Mouse (Mus musculus) embryonic facial prominence, embryonic 10.5 days (tissue): ENCODE data around the gene Ppid. TPM values are rescaled to one million over a fixed set of nuclear protein-coding genes. Genes with fewer than 3 reads are reported as not detected.

ENCODE experiments used
- DNase-seq: peaks from one replicate; pipeline ENCODE4 v3.0.0-alpha.2; 2017; ENCODE audit warnings: low spot score
- H3K27ac ChIP-seq: fragments of 300-500 bp; sonication (generic); replicated peaks from 2 replicates; pipeline ENCODE4 v1.5.1; 2016; ENCODE audit warnings: mild to moderate bottlenecking
- H3K27me3 ChIP-seq: fragments of 300-500 bp; sonication (generic); replicated peaks from 2 replicates; pipeline ENCODE4 v1.6.1; 2016; ENCODE audit warnings: low read depth, mild to moderate bottlenecking; ENCODE audit not compliant: poor library complexity, severe bottlenecking
- H3K36me3 ChIP-seq: fragments of 300-500 bp; sonication (generic); replicated peaks from 2 replicates; pipeline ENCODE4 v1.6.1; 2016; ENCODE audit warnings: mild to moderate bottlenecking, moderate library complexity
- H3K4me1 ChIP-seq: fragments of 300-500 bp; sonication (generic); 2 replicates; pipeline ENCODE4 v1.6.1; 2016
- H3K4me3 ChIP-seq: fragments of 300-500 bp; sonication (generic); 2 replicates; pipeline ENCODE4 v1.5.1; 2016; ENCODE audit warnings: mild to moderate bottlenecking, moderate library complexity
- H3K9me3 ChIP-seq: fragments of 300-500 bp; sonication (generic); 2 replicates; pipeline ENCODE4 v1.6.1; 2016; ENCODE audit warnings: mild to moderate bottlenecking
- WGBS: fragments of 180-500 bp; shearing (Covaris S2); methylation state at CpG from one replicate; pipeline ENCODE4 v1.1.7; 2016; 5-methylcytosine and 5-hydroxymethylcytosine counted together
- polyA plus RNA-seq: library from polyadenylated mRNA; unstranded; fragments of >200 nt; fragmentation: Nextera tagmentation; extraction: Ambion mirVana; gene quantifications from 2 replicates; pipeline ENCODE4 v1.2.1, GENCODE M21; 2016

Gene Ppid
- polyA plus RNA-seq, 1 experiment from 2014 or later: 228 TPM

DNA sequence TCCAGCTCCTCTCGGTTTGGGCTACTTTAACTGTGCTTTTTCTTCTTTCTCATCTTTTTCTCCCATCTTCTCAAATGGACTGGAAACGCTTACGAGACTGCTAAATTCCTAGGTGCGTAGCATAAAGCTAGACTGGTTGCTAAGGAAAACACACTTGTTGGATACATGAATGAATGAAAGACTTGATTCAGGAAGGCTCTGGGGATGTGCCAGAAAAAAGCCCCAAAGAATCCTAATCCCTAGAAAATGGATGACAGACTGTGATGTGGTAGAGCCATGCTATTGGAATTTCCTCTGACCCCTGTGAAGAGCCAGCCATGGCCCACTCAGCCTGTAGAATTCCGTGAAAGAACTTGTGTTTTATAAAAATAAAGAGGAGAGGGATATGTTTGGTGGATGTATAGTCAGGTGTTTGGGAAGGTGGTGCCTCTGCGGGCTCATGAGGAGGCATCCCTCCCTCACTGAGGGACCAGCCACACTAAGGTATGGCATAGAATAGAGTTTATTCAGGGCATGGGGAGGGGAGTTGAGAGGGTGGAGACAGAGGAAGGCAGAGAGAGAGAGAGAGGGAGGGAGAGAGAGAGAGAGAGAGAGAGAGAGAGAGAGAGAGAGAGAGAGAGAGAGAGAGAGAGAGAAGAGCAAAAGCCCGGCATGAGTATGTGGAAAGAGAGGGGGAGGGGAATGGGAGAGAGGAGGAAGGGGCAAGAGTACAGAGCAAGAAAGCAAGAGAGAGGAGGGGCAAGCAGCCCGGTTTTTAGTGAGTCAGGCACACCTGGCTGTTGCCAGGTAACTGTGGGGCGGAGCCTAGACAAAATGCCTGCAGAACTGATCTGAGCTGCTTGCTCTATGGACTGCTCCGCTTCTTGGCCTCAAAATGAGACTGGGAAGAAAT is 15.3 kb upstream of the Ppid start:
- DNase-seq: peak; percentile 40
- H3K27me3 ChIP-seq: no peaks in the 10 kb centered on the region
- H3K9me3 ChIP-seq: no peaks in the 10 kb centered on the region
- WGBS: 34% methylated on average over 10 of the region's 10 CpGs
- H3K4me3 ChIP-seq: no peak overlapping the region
- H3K4me1 ChIP-seq: peaks cover 15% of the 10 kb centered on the region
- peak overlapping the region; percentile 7; the same call in 1 of the 2 replicates for H3K27ac ChIP-seq
- H3K36me3 ChIP-seq: no peaks in the 10 kb centered on the region

DNA sequence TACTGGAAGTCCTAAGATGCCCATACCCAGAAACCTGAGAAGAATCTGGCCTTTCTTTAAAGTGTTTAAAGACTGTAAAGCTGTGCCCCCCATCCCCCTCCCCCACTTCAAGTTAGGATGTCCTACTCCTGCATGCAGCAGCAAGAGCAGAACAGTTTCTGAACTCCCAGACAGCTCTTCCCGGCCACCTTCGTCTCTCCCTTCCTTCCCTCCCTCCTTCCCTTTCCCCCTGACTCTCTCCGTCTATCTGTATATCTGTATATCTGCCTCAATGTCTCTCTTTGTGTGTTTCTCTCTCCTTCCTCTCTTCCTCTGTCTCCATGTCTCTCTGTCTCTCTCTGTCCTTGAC is 14.7 kb upstream of the Ppid start:
- Histone ChIP-seq H3K36me3 (no peaks in the 10 kb centered on the region), H3K27me3 (no peaks in the 10 kb centered on the region), H3K27ac (no peak overlapping the region), H3K4me3 (no peak overlapping the region), H3K4me1 (peaks cover 15% of the 10 kb centered on the region), H3K9me3 (no peaks in the 10 kb centered on the region)
- no peak for DNase-seq
- 20% methylated on average over 3 of the region's 3 CpGs for WGBS

DNA sequence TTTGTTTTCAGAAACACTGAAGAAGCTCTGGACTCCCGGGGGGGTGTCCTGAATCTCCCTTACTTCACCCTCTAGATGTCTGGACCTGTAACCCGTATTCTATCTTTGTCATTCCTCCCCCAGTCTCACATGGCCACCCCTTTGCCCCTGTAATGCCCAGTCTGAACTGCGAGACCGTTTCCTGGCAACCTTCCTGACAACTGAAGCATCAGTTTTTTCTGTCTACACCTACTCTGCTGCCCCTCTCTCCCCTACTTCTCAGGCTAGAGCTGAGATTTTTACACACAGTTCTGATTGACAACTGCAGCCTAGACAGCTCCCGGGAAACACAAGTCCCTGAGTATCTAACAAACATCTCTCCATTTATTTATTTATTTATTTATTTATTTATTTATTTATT is 14.3 kb upstream of the Ppid start:
- H3K36me3 ChIP-seq: no peaks in the 10 kb centered on the region
- H3K4me1 ChIP-seq: peaks cover 15% of the 10 kb centered on the region
- 42% methylated on average over 5 of the region's 5 CpGs for WGBS
- H3K27me3 ChIP-seq: no peaks in the 10 kb centered on the region
- no peak overlapping the region for H3K4me3 ChIP-seq
- DNase-seq: no peak
- H3K9me3 ChIP-seq: no peaks in the 10 kb centered on the region
- no peak overlapping the region for H3K27ac ChIP-seq

DNA sequence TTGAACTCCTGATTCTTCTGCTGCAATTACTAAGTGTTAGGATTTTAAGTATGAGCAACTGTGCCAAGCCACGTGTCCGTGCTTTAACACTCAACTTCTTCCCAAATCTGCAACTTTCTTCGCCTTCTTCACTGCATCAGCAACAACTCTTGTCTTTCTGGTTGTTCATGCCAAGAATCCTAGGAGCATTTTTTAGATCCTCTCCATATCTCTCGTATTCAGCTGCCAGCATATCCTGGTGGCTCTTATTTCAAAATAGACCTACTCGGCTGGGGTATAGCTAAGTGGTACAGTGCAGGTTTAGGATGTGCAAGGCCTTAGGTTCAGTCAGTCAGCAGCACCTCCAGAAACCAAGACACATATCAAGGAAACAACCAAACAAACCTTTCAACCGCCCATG is 13.5 kb upstream of the Ppid start:
- 91% methylated on average over 6 of the region's 6 CpGs for WGBS
- H3K9me3 ChIP-seq: no peaks in the 10 kb centered on the region
- H3K36me3 ChIP-seq: no peaks in the 10 kb centered on the region
- H3K4me1 ChIP-seq: peaks cover 15% of the 10 kb centered on the region
- no peak for DNase-seq
- H3K4me3 ChIP-seq: no peak overlapping the region
- no peak overlapping the region for H3K27ac ChIP-seq
- H3K27me3 ChIP-seq: no peaks in the 10 kb centered on the region

DNA sequence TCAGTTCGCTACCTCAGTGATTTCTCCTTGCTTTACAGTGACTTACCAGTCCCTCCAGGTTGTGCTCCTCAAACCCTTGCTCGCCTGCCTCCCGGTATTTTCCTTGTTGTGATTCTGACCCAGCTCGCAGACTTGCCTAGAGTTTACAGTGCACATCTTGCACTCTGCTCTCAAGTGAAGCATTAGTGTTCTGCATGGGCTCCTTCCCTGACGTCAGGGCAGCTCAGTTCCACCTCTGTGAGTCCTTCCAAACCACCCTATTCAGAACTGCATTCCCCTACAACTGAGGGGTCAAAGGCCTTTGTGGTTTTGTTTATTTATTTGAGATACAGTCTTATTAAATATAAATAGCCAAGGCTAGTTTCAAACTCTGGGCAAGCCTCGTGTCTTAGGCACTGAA is 13.0 kb upstream of the Ppid start:
- Histone ChIP-seq H3K27ac (no peak overlapping the region), H3K9me3 (no peaks in the 10 kb centered on the region)
- WGBS: 76% methylated on average over 6 of the region's 6 CpGs

DNA sequence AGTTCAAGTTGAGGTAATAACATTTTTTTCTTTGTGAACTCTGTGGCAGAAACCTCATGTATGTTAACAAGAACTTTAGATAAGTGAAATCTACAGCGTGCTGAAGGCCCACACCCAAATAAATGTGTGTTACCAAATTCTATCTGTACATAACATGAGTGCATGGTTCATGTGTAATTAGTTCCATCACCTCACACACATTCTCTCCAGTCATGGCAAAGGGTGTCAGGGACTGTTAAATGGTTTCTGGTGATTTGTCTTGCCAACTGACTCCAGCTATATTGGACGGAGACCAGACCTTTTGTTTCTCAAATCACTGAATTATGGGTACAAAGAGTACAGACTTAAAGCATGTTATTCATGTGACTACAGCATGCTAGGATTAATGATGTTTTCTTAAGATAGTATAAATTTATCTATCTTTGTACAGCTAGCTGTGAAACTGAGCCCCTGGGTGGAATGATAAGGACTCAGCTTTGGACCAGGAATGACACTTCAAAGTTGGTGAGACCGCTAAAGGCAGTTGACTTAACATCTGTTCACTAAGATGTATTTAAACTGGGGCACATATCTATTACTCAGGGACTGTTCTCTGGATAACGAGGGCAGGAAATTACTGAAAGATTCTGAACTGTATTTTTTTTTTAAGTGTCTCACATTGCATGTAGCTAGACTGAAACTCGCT is 11.1 kb upstream of the Ppid start:
- 83% methylated on average over 5 of the region's 5 CpGs for WGBS
- H3K27ac ChIP-seq: no peak overlapping the region
- no peaks in the 10 kb centered on the region for H3K36me3 ChIP-seq
- no peaks in the 10 kb centered on the region for H3K9me3 ChIP-seq
- no peak overlapping the region for H3K4me3 ChIP-seq
- H3K27me3 ChIP-seq: no peaks in the 10 kb centered on the region
- H3K4me1 ChIP-seq: peaks cover 15% of the 10 kb centered on the region
- DNase-seq: no peak

More for the DNA sequence above, 13.0 kb upstream of the Ppid start:
- DNase-seq: no peak
- H3K4me3 ChIP-seq: no peak overlapping the region
- H3K27me3 ChIP-seq: no peaks in the 10 kb centered on the region
- no peaks in the 10 kb centered on the region for H3K36me3 ChIP-seq
- peaks cover 15% of the 10 kb centered on the region for H3K4me1 ChIP-seq

DNA sequence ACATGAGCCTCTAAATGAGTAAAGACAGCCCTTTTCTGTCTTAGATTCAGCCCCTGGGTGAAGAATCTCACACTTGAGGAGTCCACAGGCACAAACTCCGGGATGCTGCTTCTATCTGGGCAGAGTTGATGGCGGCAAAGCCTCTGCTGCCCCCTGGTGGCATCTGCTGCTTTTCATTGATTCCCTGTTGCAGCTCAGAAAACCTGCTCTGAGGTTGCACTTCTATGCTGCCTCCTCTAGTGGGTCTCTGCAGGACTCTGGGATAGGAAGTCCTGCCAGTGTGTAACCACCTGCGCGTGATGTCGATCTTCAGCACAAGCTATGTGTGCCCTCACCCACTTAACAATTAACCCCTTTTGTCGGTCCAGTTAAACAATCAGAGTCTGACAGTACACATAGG is 4.3 kb upstream of the Ppid start:
- H3K36me3 ChIP-seq: no peaks in the 10 kb centered on the region
- H3K9me3 ChIP-seq: no peaks in the 10 kb centered on the region
- H3K4me1 ChIP-seq: no peaks in the 10 kb centered on the region; the same call in 1 of the 2 replicates
- no peaks in the 10 kb centered on the region for H3K27me3 ChIP-seq
- H3K27ac ChIP-seq: no peak overlapping the region
- H3K4me3 ChIP-seq: no peak overlapping the region
- WGBS: 7% methylated on average over 6 of the region's 6 CpGs
- peak; percentile 92 for DNase-seq

DNA sequence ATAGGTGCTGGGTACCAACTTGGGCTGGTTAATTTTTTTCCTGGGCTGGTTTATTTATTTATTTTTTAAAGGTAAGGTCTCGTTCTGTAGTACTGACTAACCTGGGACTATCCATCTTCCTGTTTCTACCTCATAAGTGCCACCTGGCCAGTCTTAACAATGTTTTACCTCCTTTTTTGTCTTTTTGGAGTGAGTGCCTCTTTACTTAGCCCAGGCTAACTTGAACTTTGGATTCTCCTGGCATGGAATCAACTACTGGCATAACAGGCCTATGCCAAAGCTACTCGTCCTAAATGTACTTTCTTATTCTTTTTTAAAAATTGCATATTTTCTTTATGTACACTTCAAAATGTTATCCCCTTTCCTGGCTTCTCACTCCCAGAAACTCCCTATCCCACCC is 1.5 kb upstream of the Ppid start:
- H3K27me3 ChIP-seq: no peaks in the 10 kb centered on the region
- 80% methylated on average over 2 of the region's 2 CpGs for whole genome bisulfite sequencing
- no peaks in the 10 kb centered on the region for H3K9me3 ChIP-seq
- H3K36me3 ChIP-seq: peaks cover 17% of the 10 kb centered on the region
- H3K4me3 ChIP-seq: no peak overlapping the region
- DNase-seq: no peak
- H3K4me1 ChIP-seq: peaks cover 11% of the 10 kb centered on the region
- H3K27ac ChIP-seq: no peak overlapping the region

DNA sequence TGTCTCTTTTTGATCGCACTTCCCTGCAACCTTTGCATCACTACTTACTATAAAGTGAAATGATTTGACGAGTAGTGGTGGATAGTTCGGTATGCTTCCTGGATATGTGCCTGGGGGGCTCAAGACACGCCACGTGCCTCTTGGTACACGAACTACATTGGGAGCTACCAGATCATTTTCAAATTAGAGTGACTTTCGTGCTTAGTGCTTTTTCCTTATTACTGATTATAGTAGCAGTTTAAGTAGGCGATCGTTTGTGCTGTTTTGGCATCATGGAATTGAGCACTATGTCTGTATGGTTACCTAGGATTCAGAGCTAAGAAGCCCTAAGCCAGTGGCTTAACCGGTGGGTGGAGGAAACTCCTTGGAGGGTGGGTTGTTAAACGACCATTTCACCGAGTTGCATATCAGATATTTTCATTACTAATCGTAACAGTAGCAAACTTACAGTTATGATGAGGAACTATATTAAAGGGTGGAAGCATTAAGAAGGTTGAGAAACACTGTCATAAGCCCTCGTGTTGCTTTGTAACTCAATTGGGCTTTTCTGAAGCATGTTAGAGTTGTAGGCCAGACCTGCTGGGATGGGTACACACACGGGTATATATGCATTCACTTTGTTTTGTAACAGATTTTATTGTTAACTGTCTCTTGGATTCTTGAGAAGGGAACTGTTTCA is 790 bp downstream of the Ppid start:
- WGBS: 6% methylated on average over 15 of the region's 15 CpGs
- Histone ChIP-seq H3K27ac (peak overlapping the region; percentile 96), H3K4me3 (peak overlapping the region; percentile 94), H3K9me3 (no peaks in the 10 kb centered on the region), H3K36me3 (peaks cover 39% of the 10 kb centered on the region), H3K4me1 (peaks cover 11% of the 10 kb centered on the region), H3K27me3 (no peaks in the 10 kb centered on the region)
- DNase-seq: peak; percentile 7

DNA sequence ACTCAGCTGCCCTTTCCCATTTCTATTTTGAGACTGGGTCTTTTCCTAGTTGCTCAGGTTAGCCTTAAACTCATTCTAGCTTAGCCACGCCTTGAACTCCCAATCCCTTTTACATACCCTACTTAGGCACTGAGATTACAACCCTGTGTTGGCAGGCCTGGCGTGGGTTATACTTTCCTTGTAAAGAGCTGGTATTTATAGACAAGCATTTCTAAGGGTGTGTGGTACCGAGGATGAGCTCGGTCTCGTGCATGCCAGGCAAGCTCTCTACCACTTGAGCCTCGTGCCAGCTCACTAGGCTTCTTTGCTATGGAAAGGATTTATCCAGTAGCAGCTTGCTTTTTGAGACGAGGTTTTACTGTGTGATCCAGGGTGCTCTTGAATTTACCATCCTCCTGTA is 4.3 kb downstream of the Ppid start:
- Histone ChIP-seq H3K4me1 (peaks cover 11% of the 10 kb centered on the region), H3K36me3 (peaks cover 75% of the 10 kb centered on the region), H3K4me3 (no peak overlapping the region), H3K9me3 (no peaks in the 10 kb centered on the region), H3K27me3 (no peaks in the 10 kb centered on the region), H3K27ac (no peak overlapping the region)
- WGBS: 92% methylated on average over 7 of the region's 7 CpGs
- no peak for DNase-seq

DNA sequence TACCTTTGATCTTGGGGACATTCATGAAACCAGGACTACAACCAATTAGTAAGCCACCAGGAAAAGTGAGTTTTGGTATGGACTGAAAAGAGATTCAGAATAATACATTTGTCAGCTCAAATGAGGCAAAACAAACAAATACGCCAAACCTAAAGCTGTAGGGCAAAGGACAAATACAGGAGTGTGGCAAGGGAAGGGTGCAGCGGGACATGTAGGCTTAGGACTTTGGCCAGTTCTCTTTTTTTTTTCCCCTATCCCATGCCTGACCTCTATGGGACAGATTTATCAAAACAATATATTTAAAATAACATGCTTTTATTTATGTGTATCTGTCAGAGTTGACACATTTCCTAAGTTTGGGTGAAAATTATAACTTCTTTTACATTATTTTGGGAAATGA is 18.7 kb downstream of the Ppid start:
- Histone ChIP-seq H3K4me3 (no peak overlapping the region), H3K9me3 (peaks cover 4% of the 10 kb centered on the region; the same call in 1 of the 2 replicates), H3K27me3 (no peaks in the 10 kb centered on the region), H3K27ac (no peak overlapping the region), H3K36me3 (peaks cover 69% of the 10 kb centered on the region), H3K4me1 (no peaks in the 10 kb centered on the region)
- 96% methylated on average over 2 of the region's 2 CpGs for WGBS
- DNase-seq: no peak

DNA sequence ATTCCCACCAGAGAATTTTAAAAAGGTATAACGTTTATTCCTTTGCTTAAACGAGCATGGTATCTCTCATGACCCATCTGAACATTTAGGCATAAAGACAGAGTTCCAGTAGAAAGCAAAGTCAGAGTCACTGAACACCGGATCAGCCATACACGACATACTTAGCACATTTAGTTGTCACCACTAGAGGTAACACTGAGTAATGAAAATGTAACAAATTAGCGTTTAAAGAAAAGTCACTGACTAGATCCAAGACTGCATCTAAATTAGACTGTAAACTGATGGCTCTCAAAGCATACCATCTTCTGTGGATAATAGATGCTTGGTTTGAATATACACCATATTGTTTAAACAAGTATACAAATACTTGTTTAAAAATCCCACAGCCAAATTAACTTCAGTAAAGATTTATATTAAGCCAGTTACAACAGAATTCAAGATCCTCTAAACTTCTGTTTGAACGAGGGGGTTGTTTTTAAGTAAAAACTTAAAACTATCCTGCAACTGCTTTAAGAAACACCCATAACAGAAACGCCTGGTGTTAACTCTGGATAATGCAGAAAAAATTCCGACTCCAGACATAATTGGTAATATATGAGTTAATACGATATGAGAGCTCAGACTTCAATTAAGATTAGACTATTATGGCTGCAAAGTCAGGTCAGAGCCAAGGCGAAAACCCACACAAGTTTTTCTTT is 36.5 kb downstream of the Ppid start:
- 39% methylated on average over 10 of the region's 10 CpGs for WGBS
- Histone ChIP-seq H3K36me3 (peaks cover 20% of the 10 kb centered on the region), H3K27me3 (no peaks in the 10 kb centered on the region), H3K27ac (no peak overlapping the region), H3K4me3 (peak overlapping the region; percentile 83), H3K4me1 (peaks cover 23% of the 10 kb centered on the region), H3K9me3 (0 out of 2 replicates have a peak, but pooled peaks cover 4% of the 10 kb centered on the region)
- no peak for DNase-seq
